Mouse (Mus musculus): ENCODE data around the gene Ube2q2.
"Not testable (repeated sequence)": the region's sequence is repeated elsewhere in the genome, so short reads cannot be mapped to it uniquely, and the experiment has no call there.

Gene Ube2q2

GRCm38 (mm10) chr9:55172195-55172685 is 23.6 kb downstream of the Ube2q2 start:
- DNase-seq (ENCODE audit: inconsistent ontology term), result no peak

DNA sequence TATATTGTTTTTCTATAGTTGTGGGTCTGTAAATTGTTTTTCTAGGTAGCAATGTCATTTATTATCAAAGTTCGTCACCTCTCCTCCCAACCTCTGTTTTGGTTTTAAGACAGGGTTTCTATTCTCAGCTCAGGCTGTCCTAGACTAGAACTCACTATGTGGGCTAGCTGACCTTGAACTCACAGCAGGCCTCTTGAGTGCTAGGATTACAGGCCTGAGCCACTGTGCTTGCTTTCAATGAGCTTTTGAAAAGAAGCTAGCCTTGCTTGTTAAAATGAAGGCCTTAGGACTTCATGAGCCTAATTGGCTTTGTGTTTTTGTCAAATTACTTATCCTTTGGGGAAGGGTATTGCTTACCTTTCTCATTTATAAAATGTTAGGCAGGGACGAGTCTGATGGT is 25.6 kb downstream of the Ube2q2 start:
- DNase-seq (ENCODE audit: inconsistent ontology term), result no peak

- DNase-seq (ENCODE audit: inconsistent ontology term), result no peak
Measured at GRCm38 (mm10) chr9:55195876-55196275, 47.2 kb downstream of the Ube2q2 start.

DNA sequence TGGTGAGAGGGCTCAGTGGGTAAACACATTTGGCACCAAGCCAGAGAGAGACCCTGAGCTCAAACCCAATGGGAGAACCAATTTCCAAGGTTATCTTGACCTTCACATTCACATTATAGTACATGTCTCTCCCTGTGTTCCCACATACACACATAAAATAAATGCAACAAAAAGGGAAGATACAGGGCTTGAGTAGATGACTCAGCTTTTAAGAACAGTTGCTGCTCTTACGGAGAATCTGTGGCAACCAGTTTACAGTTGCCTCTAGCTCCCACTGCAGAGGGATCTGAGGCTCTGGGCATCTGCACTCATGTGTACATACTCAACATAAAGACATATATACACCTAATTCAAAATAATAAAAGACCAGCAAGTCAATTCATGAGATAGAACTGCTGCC is 49.6 kb downstream of the Ube2q2 start:
- no peak for DNase-seq (ENCODE audit: inconsistent ontology term)

DNA sequence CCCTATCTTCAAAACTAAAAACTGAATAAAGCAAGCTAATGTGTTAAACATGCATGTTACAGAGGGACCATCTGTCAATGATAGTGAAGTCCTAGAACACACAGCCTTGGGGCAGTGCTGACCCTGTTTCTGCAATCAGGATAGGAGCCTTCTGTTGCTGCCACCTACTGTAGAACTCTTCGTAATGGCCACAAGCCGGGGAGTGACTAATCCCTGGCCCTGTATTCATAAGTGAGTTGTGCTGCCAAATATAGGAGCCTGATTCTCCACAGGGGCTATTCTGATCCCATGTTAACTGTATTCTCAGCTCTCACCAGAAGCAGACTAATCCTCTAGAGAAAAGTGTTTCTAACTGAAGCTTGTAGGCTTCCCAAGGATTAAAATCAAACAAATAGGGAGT is 50.7 kb downstream of the Ube2q2 start:
- DNase-seq (ENCODE audit: inconsistent ontology term), result peak; percentile 24

DNA sequence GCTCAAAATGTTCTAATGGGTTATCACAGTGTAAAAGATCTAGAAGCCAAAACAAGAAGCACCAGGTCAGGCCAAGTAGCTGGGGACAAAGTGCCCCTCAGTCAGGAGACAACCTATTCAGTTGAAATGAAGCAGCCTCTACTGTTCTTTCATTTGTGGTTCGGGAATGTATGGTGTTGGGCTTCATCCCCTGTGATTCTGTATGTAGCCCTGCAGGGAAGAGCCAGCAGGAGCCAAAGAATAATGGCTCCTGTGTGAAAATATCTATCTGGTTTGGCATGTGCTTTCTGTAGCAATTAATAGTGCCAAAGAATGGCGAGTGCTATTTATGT is 59.8 kb downstream of the Ube2q2 start:
- peak; percentile 5 for DNase-seq (ENCODE audit: inconsistent ontology term)

DNA sequence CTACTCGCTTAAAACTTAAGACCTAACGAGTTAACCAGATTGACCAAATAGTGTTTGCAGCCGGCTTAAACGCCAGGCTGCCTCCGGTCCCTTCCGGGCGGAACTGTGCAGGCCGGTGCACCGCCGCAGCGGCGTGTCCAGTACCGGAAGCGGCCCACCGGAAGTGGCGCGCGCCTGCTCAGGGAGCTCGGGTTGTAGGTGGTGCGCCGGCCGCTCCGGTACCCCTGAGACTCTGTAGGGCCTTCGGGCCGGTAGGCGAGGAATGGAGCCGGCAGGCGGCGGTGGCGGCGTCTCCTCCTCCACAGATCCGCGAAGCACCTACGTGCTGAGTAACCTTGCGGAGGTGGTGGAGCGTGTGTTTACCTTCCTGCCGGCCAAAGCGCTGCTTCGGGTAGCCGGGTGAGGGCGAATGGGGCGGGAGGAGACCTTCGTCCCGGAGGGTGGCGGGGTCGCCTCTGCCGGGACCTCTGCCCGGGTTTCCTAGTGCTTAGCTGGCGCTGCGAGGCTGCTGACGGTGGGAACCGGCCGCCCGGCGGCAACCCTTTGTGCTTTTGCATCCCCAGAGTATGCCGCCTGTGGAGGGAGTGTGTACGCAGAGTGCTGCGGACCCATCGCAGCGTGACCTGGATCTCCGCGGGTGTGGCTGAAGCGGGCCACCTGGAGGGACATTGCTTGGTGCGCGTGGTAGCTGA is 60.3 kb downstream of the Ube2q2 start, which contains the start of gene Fbxo22:
Gene Fbxo22 (plus strand): TSS at position 136 of the 692 bp plus-strand sequence.
- peak; percentile 91 for DNase-seq (ENCODE audit: inconsistent ontology term)

- no peak for DNase-seq (ENCODE audit: inconsistent ontology term)
Measured at GRCm38 (mm10) chr9:55211611-55212010, 63.0 kb downstream of the Ube2q2 start.

DNA sequence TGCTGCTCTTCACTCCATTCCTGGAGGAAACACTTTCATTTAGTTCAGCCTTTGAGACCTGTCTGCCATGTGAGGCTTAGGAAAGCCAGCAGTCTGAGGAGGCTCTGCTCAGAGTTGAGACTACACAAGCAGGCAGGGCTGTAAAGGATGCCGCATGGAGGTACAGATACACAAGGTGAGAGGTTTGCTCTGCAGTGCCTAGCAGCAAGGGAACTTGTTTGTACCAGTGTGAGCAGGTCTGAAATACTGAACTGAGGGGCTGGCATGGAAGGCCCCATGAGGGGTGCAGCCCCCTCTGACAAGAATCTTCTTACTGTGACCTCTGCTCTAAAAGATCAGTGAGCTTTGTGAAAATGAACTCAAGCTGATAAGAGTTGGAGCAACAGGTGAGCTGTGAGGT is 64.7 kb downstream of the Ube2q2 start:
- DNase-seq (ENCODE audit: inconsistent ontology term), result no peak

DNA sequence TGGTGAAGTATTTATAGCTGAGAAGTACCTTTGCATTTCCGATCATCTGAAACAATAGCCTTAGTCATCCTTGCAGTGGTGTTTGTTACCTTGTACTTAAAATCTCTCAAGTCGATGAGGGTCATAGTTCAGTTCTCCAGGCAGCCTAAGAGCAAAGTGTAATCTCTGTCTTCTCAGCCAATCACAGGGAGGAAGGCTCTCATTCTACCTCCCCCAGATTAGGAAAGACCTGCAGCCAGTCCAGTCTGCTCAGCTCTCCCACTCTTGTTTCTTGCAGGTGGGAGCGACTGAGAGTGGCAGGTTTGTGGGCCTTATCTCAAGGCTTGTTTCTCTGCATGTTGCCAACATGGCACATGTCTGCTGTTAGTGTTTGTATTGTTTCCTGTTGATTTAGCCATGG is 66.4 kb downstream of the Ube2q2 start:
- no peak for DNase-seq (ENCODE audit: inconsistent ontology term)

GRCm38 (mm10) chr9:55215648-55216047 is 67.0 kb downstream of the Ube2q2 start:
- no peak for DNase-seq (ENCODE audit: inconsistent ontology term)

GRCm38 (mm10) chr9:55216078-55216477 is 67.4 kb downstream of the Ube2q2 start:
- DNase-seq (ENCODE audit: inconsistent ontology term), result no peak

GRCm38 (mm10) chr9:55217381-55217780 is 68.7 kb downstream of the Ube2q2 start:
- no peak for DNase-seq (ENCODE audit: inconsistent ontology term)

GRCm38 (mm10) chr9:55225165-55225737 is 76.6 kb downstream of the Ube2q2 start:
- DNase-seq (ENCODE audit: inconsistent ontology term), result no peak

DNA sequence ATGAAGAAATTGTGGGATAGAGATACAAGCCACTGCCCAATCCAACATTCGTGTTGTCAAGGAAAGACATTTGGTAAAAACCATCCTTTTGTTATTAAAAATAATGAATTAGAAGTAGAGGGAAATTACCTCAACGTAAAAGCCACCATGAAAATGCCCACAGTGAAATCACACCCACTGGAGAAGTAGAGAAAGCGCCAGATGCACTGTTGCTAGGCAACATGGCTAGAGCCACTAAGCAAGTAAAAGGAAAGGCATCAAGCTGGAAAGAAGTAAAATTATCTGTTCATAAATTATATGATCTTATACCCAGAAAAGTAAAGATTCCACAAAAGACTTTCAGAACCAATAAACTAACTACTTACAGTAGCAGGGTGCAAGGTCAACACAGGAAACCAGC is 77.6 kb downstream of the Ube2q2 start:
- DNase-seq (ENCODE audit: inconsistent ontology term), result no peak

- DNase-seq (ENCODE audit: inconsistent ontology term), result no peak
Measured at GRCm38 (mm10) chr9:55228149-55228548, 79.5 kb downstream of the Ube2q2 start.

- DNase-seq (ENCODE audit: inconsistent ontology term), result no peak
Measured at GRCm38 (mm10) chr9:55229010-55229409, 80.4 kb downstream of the Ube2q2 start.

GRCm38 (mm10) chr9:55231544-55231943 is 82.9 kb downstream of the Ube2q2 start:
- no peak for DNase-seq (ENCODE audit: inconsistent ontology term)

- DNase-seq (ENCODE audit: inconsistent ontology term), result no peak
Measured at GRCm38 (mm10) chr9:55232110-55232509, 83.5 kb downstream of the Ube2q2 start.

DNA sequence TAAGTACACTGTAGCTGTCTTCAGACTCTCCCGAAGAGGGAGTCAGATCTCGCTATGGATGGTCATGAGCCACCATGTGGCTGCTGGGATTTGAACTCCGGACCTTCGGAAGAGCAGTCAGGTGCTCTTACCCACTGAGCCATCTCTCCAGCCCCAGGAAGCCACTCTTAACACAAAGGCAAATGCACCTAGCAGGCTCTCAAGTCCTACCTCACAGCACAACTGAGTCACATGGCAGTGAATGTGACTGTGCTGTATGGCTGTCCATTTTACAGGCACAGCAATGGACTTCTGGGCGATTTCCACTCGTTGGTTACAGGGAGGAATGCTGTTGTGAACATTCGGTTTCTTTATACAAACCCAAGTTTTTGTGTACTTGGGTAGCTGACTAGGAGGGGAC is 83.9 kb downstream of the Ube2q2 start:
- DNase-seq (ENCODE audit: inconsistent ontology term), result no peak

DNA sequence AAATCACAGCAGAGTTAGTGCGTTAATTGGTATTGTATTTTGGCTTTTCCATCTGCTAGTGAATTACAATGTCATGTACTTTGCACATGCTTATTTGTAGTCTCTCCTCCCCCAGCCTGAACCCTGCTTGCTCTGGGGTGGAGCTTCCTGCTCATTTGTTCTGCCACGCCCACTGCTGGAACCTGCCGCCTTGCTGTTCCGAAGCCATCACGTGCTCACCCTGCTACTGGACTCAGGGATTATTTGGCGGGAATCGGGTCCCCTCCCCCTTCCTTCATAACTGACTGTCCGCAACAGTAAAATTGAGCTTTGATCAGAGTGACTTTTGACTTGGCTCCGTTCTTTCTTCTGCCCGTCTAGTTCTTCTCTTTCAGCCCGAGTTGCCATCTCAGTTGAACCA is 84.4 kb downstream of the Ube2q2 start:
- not testable (repeated sequence) for DNase-seq (ENCODE audit: inconsistent ontology term)

DNA sequence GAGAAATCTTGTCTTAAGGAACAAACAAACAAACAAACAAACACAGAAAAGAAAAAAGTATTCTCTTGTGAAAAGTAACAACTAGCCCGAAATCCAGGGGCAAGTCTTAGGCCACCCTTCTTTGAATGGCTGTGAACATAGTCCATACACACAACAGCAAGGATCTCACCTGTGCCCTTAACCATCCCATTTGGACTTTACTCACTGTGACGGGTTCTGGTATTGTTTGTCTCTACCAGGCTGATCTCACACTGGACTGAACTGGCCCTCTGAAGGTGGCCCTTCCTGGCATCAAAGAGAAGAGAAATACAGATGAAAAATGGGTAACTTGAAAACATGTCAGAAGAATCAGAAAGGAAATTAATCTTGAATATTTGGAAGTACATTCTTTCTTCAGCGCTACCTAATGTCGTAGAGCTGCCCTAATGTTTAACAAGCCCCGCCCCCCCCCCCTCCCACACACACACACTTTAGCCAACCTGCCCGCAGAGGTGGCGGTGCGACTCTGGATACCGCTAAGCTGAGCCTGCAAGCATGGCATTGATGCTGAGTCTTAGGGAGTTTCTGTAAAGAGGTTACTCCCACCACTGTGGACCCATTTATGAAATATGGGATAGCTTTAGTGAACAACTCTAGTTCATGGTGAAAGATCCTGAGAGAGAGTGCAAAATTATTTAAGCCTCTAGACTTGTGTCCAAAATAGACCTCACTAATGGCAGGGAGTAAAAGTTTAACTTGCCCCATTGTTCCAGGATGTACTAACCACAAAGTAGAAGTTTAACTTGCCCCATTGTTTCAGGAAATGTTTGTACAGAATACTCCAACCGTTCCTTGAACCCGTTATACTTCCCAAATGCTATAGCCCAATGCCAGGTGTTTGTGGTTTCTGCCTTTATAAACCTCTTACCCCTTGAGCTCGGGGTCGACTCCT is 87.8 kb downstream of the Ube2q2 start:
- no peak for DNase-seq (ENCODE audit: inconsistent ontology term)

GRCm38 (mm10) chr9:55240852-55241251 is 92.2 kb downstream of the Ube2q2 start:
- no peak for DNase-seq (ENCODE audit: inconsistent ontology term)

All from Muller cell, postnatal 12 days (primary cell).